In genomic region chr15:30458671-30459070, GRCm38 (mm10) we compare ENCODE assay signal across 16 mouse cellular contexts.
DNase-seq lines count a peak whose midpoint lies in the region; ATAC-seq and TF ChIP-seq lines count a peak whose summit lies in the region.
"Had no signal": no experiment of that assay in that cellular context is flagged by ENCODE, and none has a peak within 500 bp of the region (broad histone marks: within the 10 kb centered on the region; RNA-seq: fewer than 3 reads in every experiment).

No protein-coding gene starts in this region.

- no peak for ATAC-seq in forebrain, embryonic 13.5 days
- no peak for ATAC-seq in hindbrain, embryonic 16.5 days

- H3K4me2 ChIP-seq in forebrain, embryonic 13.5 days, result peak overlapping the region; percentile 65
- H3K4me2 ChIP-seq in hindbrain, embryonic 16.5 days (ENCODE audit: low read length), result peak overlapping the region; percentile 45
- H3K4me2 ChIP-seq: embryonic facial prominence, embryonic 15.5 days; liver, embryonic 15.5 days had no signal

- H3K4me3 ChIP-seq in forebrain, embryonic 13.5 days, result peak overlapping the region; percentile 49
- H3K4me3 ChIP-seq in hindbrain, embryonic 16.5 days (ENCODE audit: low read length), result peak overlapping the region; percentile 33
- H3K4me3 ChIP-seq in thymus, adult 2 months (ENCODE audit: control insufficient read depth, insufficient read depth, low read length), result no peak overlapping the region
- H3K4me3 ChIP-seq: embryonic facial prominence, embryonic 15.5 days; heart, embryonic 10.5 days; liver, embryonic 15.5 days had no signal

- TF ChIP-seq POLR2A in thymus, adult 2 months (IDR thresholded peaks at IDR 0.05; ENCODE audit: control insufficient read depth, extremely low read depth, insufficient read depth, low read length, poor library complexity), result no peak

- no peaks in the 10 kb centered on the region for H3K9me3 ChIP-seq in forebrain, embryonic 13.5 days (replicated peaks)
- H3K9me3 ChIP-seq in hindbrain, embryonic 16.5 days (ENCODE audit: control insufficient read depth, low read length), result no peaks in the 10 kb centered on the region
- H3K9me3 ChIP-seq: embryonic facial prominence, embryonic 15.5 days; heart, embryonic 10.5 days; liver, embryonic 15.5 days had no signal

- peak; percentile 62 for DNase-seq in Muller cell, postnatal 12 days (ENCODE audit: inconsistent ontology term)
- peak; percentile 43 for DNase-seq in naive thymus-derived CD4-positive, alpha-beta T cell, adult 2 months (ENCODE audit: low read depth)
- DNase-seq in thymus, postnatal 4 days, result no peak
- DNase-seq in thymus, adult 2 months, result no peak
- DNase-seq in lung, postnatal 25 days (ENCODE audit: low spot score), result no peak
- no peak for DNase-seq in urinary bladder, postnatal 10 days (ENCODE audit: low spot score)
- DNase-seq: cerebellum, adult 9-11 months; heart, postnatal 36 days; right cerebral cortex, postnatal 25 days; thymus, postnatal 36 days had no signal

- peaks cover 38% of the 10 kb centered on the region for H3K4me1 ChIP-seq in forebrain, embryonic 13.5 days
- peaks cover 16% of the 10 kb centered on the region for H3K4me1 ChIP-seq in hindbrain, embryonic 16.5 days (ENCODE audit: control insufficient read depth, insufficient read depth, low read depth, low read length)
- H3K4me1 ChIP-seq in thymus, adult 2 months (replicated peaks; ENCODE audit: control insufficient read depth, insufficient read depth, low read length), result no peaks in the 10 kb centered on the region
- H3K4me1 ChIP-seq: embryonic facial prominence, embryonic 15.5 days; heart, embryonic 10.5 days; liver, embryonic 15.5 days had no signal

- no peaks in the 10 kb centered on the region for H3K27me3 ChIP-seq in forebrain, embryonic 13.5 days
- no peaks in the 10 kb centered on the region for H3K27me3 ChIP-seq in hindbrain, embryonic 16.5 days (replicated peaks; ENCODE audit: control insufficient read depth, insufficient read depth, low read length)
- no peaks in the 10 kb centered on the region for H3K27me3 ChIP-seq in thymus, adult 2 months (ENCODE audit: control insufficient read depth, insufficient read depth, low read length)
- H3K27me3 ChIP-seq: CH12.LX; embryonic facial prominence, embryonic 15.5 days; liver, embryonic 15.5 days had no signal

- no peak for TF ChIP-seq CTCF in thymus, adult 2 months (IDR thresholded peaks at IDR 0.05; ENCODE audit: borderline replicate concordance, control insufficient read depth, extremely low read depth, insufficient read depth, low read length, poor library complexity)

- no peak overlapping the region for H3K27ac ChIP-seq in forebrain, embryonic 13.5 days
- no peak overlapping the region for H3K27ac ChIP-seq in hindbrain, embryonic 16.5 days (ENCODE audit: low read depth, low read length)
- H3K27ac ChIP-seq in thymus, adult 2 months (ENCODE audit: control insufficient read depth, insufficient read depth, low read length), result no peak overlapping the region
- H3K27ac ChIP-seq: embryonic facial prominence, embryonic 15.5 days; heart, embryonic 10.5 days; liver, embryonic 15.5 days had no signal

- H3K9ac ChIP-seq in forebrain, embryonic 13.5 days, result peak overlapping the region; percentile 67; the same call in 1 of the 2 replicates
- no peak overlapping the region for H3K9ac ChIP-seq in hindbrain, embryonic 16.5 days (ENCODE audit: low read depth, low read length)
- H3K9ac ChIP-seq: embryonic facial prominence, embryonic 15.5 days; liver, embryonic 15.5 days had no signal

- WGBS in forebrain, embryonic 13.5 days, result 18% methylated on average over 5 of the region's 5 CpGs
- WGBS in hindbrain, embryonic 16.5 days, result 34% methylated on average over 5 of the region's 5 CpGs
- 69% methylated on average over 5 of the region's 5 CpGs for WGBS in thymus, adult 2 months

- no peaks in the 10 kb centered on the region for H3K36me3 ChIP-seq in forebrain, embryonic 13.5 days (ENCODE audit: poor library complexity, severe bottlenecking)
- H3K36me3 ChIP-seq in hindbrain, embryonic 16.5 days (ENCODE audit: control insufficient read depth, insufficient read depth, low read length), result no peaks in the 10 kb centered on the region
- H3K36me3 ChIP-seq in thymus, adult 2 months (ENCODE audit: control insufficient read depth, insufficient read depth, low read length), result no peaks in the 10 kb centered on the region
- H3K36me3 ChIP-seq: embryonic facial prominence, embryonic 15.5 days; heart, embryonic 10.5 days; liver, embryonic 15.5 days had no signal

Comparison
In these comparisons a context has a peak if more than half of its experiments do, and no peak if none do; other contexts are left out.
1. DNase-seq: peak in Muller cell, postnatal 12 days (single experiment) and naive thymus-derived CD4-positive, alpha-beta T cell, adult 2 months (single experiment); none in thymus, postnatal 4 days (single experiment), thymus, adult 2 months (single experiment), lung, postnatal 25 days (single experiment) and urinary bladder, postnatal 10 days (single experiment).